Mouse (Mus musculus) mouse trophoblast stem cell (cell line): ENCODE data around the gene Ercc6l.
"Not testable (repeated sequence)": the region's sequence is repeated elsewhere in the genome, so short reads cannot be mapped to it uniquely, and the experiment has no call there.

ENCODE experiments used
- in situ Hi-C, 2 experiments: fragments of 300-500 bp; cut with MseI, MboI; formaldehyde crosslinking; loops; 2 replicates in 1 of 2; 3 replicates in 1 of 2; pipeline ENCODE4 v1.15.1; 2025

The Ercc6l gene

DNA sequence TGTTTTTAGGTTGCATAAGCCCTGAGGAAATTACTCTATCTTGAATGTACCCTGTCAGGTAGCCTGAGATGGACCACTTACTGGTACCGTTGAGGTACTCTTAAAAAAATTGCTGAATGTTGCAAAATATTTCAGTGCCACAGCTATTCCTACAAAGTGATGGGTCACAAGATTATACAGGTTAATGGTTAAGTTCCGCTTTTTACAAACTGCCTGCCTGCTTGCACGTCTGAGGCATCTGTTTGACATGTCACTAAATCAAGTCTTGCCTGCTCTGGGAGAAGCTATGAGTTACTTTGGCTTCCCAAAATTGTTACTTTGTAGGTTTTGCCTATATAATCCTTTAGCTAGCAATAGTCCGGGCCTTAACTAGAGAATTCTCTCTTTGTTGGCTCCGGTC lies 47.5 kb downstream of the Ercc6l start:
- in situ Hi-C loops: not testable (repeated sequence)

DNA sequence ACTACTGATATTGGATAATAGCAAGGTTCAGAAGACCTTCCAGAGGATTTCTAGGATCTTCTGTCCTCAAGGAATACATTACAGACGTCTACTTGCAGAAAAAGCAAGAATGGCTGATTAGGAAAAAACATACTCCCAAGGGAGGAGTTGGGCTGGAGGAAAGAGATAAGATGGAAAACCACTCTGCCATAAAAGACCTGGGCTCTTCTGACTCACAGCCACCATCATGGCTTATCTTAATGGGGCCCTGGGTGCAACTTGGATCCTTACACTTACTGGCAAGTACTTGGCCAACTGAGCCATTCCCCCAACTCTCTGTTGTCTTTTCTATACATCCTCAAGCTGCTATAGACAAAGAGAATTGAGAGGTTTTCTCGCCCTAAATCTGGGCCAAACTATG lies 53.1 kb downstream of the Ercc6l start:
- in situ Hi-C loops: not testable (repeated sequence)

DNA sequence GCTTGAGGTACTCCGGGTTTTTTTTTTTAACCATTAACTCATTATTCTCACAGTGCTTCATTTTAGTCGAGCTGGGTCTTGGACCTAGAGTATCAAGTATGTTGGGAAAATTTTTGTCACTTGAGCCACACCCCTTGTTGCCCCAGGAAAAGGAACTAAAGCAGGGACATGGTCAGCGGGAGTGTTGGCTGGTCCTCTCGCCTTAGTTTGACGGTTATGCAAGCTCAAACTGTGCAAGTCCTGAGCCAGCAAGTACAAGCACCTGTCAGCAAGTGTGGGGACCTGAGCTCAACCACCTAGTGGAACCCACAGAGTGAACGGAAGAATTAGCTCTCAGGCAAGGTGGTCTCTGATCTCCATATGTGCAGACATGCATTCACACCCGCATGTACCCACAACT lies 55.0 kb downstream of the Ercc6l start:
- in situ Hi-C loops: no loop called here

DNA sequence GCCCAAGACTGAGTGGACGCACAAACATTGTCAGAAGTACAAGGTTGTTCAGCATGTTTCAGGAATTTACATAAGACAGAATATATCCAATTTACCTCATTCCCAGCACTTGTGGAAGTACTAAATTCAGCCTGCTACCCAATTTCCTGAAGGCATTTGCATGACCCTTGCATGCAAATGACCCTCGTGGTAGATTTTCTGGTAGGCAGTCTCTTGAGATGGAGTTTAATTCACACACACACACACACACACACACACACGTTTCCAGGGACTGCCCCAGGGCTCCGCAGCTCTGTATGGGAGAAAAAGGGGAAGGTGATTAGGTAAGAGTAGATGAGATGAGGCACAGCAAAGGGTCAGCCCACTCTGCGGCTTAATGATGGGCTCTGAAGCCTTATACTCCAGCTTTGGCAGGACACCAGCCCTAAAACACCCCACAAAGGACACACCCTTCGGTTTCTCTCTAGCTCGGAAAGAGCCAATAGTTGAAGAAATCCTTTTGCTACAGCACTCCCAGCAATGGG lies 62.4 kb downstream of the Ercc6l start:
- in situ Hi-C loops: no loop called here
